Mouse (Mus musculus) heart, postnatal 0 days (tissue): Measurements from ENCODE around the gene Nup62.

ENCODE experiments used
- CTCF ChIP-seq: IDR thresholded peaks from 2 replicates; pipeline ENCODE4 v1.5.1; 2016; ENCODE audit warnings: antibody characterized with exemption, control low read depth, low read depth
- EP300 ChIP-seq: IDR thresholded peaks from 2 replicates; pipeline ENCODE4 v1.6.1; 2016; ENCODE audit warnings: antibody characterized with exemption, low read depth

DNA sequence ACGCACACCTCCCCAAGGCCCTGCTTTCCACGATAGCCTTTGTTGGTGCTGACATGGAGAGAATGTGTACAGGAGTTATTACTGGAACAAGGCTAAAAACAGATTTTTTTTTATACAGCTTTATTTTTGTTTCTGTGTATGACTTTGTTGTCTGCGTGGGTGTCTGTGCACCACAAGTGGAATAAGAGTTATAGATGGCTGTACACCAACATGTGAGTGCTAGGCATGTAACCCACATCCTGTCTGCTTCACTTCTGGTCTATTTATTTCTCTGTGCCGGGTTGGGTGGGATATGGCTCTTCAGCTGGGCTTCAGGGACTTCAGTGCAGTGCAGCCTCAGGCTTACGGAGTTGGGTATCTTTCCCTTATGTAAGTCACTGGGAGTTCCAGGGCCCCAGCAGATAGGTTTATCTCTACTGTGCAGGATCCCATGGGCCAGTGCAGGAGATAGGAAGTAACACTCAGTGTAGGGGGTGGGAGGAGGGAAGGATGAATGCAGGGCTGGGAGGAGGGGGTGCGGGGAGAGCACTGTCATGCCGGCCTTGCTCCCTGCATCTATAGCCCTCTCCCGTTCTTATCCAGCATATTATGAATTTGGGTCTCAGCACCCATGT is 43.2 kb upstream of the Nup62 start:
- TF ChIP-seq CTCF, result no peak
- TF ChIP-seq EP300, result no peak
